Mouse (Mus musculus): Measurements from ENCODE around the gene Dapk3. TPM values are rescaled to one million over a fixed set of nuclear protein-coding genes. Genes with fewer than 3 reads are reported as not detected.

Dapk3 gene
- 10 to 100 TPM; 73.6 to 78.4 TPM for total RNA-seq (2021)
- long read RNA-seq, experiment 1, transcript Dapk3-209 (8 exons, 1,482 nt): minor isoform, 6 of 71 reads
- long read RNA-seq, experiment 1, transcript Dapk3-202 (9 exons, 1,730 nt): major isoform, 39 of 71 reads
- long read RNA-seq, experiment 1, partial matches to known transcripts: 5 of 71 reads
- long read RNA-seq, experiment 1, other reads (novel, unspliced or antisense): 21 of 71 reads
- long read RNA-seq, experiment 2, transcript Dapk3-202 (9 exons, 1,730 nt): major isoform, 68 of 91 reads
- long read RNA-seq, experiment 2, transcript Dapk3-209 (8 exons, 1,482 nt): minor isoform, 5 of 91 reads
- long read RNA-seq, experiment 2, partial matches to known transcripts: 2 of 91 reads
- long read RNA-seq, experiment 2, other reads (novel, unspliced or antisense): 14 of 91 reads

GRCm38 (mm10) chr10:81182336-81183333 lies at the start of gene Dapk3:
Gene Dapk3 (plus strand): TSS chr10:81183005.
- DNase-seq (ENCODE audit: low spot score in 2 of 2): peak; percentile 96 to 99
- H3K27ac ChIP-seq: peak within 1 kb of the TSS; percentile 94
- TF ChIP-seq CTCF (conservative IDR thresholded peaks at IDR 0.05): no peak
- peak within 1 kb of the TSS; percentile 80 for H3K4me3 ChIP-seq

GRCm38 (mm10) chr10:81134181-81134587 lies 48.6 kb upstream of the Dapk3 start:
- no peak for TF ChIP-seq CTCF (conservative IDR thresholded peaks at IDR 0.05)
- Histone ChIP-seq H3K27ac (0 out of 2 replicates have a peak overlapping the region, but pooled peaks have one; percentile 1), H3K4me3 (no peak overlapping the region; the same call in 1 of the 2 replicates)
- no peak for DNase-seq (ENCODE audit: low spot score in 2 of 2)

- H3K27ac ChIP-seq: peak within 1 kb of the TSS; percentile 99
- peak; percentile 46 to 47 for DNase-seq (ENCODE audit: low spot score in 2 of 2)
- no peak for TF ChIP-seq CTCF (conservative IDR thresholded peaks at IDR 0.05)
Measured at GRCm38 (mm10) chr10:81134966-81135681, 47.7 kb upstream of the Dapk3 start, which contains the start of gene Zbtb7a. Gene Zbtb7a (plus strand): TSS chr10:81135220.

GRCm38 (mm10) chr10:81135831-81136705 lies 46.7 kb upstream of the Dapk3 start:
- peak; percentile 45 to 64 for DNase-seq (ENCODE audit: low spot score in 2 of 2)
- peak; percentile 31; the same call in 1 of the 2 replicates for TF ChIP-seq CTCF (conservative IDR thresholded peaks at IDR 0.05)
- Histone ChIP-seq H3K4me3 (peak overlapping the region; percentile 98), H3K27ac (peak overlapping the region; percentile 99)

More at GRCm38 (mm10) chr10:81134966-81135681, 47.7 kb upstream of the Dapk3 start, which contains the start of gene Zbtb7a:
- H3K4me3 ChIP-seq: peak within 1 kb of the TSS; percentile 98

- Histone ChIP-seq H3K27ac (peak overlapping the region; percentile 99), H3K4me3 (peak overlapping the region; percentile 98)
- DNase-seq (ENCODE audit: low spot score in 2 of 2): peak in 1 of 2 experiments; percentile 71
- no peak for TF ChIP-seq CTCF (conservative IDR thresholded peaks at IDR 0.05)
Measured at GRCm38 (mm10) chr10:81136706-81137231, 46.0 kb upstream of the Dapk3 start.

GRCm38 (mm10) chr10:81137252-81138130 lies 45.3 kb upstream of the Dapk3 start:
- Histone ChIP-seq H3K27ac (peak overlapping the region; percentile 99), H3K4me3 (peak overlapping the region; percentile 98)
- DNase-seq (ENCODE audit: low spot score in 2 of 2): peak; percentile 100
- TF ChIP-seq CTCF (conservative IDR thresholded peaks at IDR 0.05): no peak

GRCm38 (mm10) chr10:81138131-81138782 lies 44.5 kb upstream of the Dapk3 start:
- Histone ChIP-seq H3K4me3 (peak overlapping the region; percentile 82), H3K27ac (peak overlapping the region; percentile 98)
- DNase-seq (ENCODE audit: low spot score in 2 of 2): no peak
- TF ChIP-seq CTCF (conservative IDR thresholded peaks at IDR 0.05): no peak

GRCm38 (mm10) chr10:81138821-81139528 lies 43.8 kb upstream of the Dapk3 start:
- Histone ChIP-seq H3K27ac (peak overlapping the region; percentile 98), H3K4me3 (peak overlapping the region; percentile 82)
- DNase-seq (ENCODE audit: low spot score in 2 of 2): no peak
- TF ChIP-seq CTCF (conservative IDR thresholded peaks at IDR 0.05): no peak

GRCm38 (mm10) chr10:81139529-81139846 lies 43.3 kb upstream of the Dapk3 start:
- no peak for TF ChIP-seq CTCF (conservative IDR thresholded peaks at IDR 0.05)
- DNase-seq (ENCODE audit: low spot score in 2 of 2): no peak
- Histone ChIP-seq H3K27ac (peak overlapping the region; percentile 98; the same call in 1 of the 2 replicates), H3K4me3 (peak overlapping the region; percentile 82)

All from layer of hippocampus, adult 2 months (tissue).